Mouse (Mus musculus) CH12F3 (cell line): ENCODE results near the gene Snx11.
"Not testable (repeated sequence)": the region's sequence is repeated elsewhere in the genome, so short reads cannot be mapped to it uniquely, and the experiment has no call there.

Experiments
- in situ Hi-C: fragments of 300-500 bp; cut with MboI; formaldehyde crosslinking; loops from 2 replicates; pipeline ENCODE4 v1.14.3; 2020; ENCODE audit warnings: low sequenced_read_pairs

The Snx11 gene

DNA sequence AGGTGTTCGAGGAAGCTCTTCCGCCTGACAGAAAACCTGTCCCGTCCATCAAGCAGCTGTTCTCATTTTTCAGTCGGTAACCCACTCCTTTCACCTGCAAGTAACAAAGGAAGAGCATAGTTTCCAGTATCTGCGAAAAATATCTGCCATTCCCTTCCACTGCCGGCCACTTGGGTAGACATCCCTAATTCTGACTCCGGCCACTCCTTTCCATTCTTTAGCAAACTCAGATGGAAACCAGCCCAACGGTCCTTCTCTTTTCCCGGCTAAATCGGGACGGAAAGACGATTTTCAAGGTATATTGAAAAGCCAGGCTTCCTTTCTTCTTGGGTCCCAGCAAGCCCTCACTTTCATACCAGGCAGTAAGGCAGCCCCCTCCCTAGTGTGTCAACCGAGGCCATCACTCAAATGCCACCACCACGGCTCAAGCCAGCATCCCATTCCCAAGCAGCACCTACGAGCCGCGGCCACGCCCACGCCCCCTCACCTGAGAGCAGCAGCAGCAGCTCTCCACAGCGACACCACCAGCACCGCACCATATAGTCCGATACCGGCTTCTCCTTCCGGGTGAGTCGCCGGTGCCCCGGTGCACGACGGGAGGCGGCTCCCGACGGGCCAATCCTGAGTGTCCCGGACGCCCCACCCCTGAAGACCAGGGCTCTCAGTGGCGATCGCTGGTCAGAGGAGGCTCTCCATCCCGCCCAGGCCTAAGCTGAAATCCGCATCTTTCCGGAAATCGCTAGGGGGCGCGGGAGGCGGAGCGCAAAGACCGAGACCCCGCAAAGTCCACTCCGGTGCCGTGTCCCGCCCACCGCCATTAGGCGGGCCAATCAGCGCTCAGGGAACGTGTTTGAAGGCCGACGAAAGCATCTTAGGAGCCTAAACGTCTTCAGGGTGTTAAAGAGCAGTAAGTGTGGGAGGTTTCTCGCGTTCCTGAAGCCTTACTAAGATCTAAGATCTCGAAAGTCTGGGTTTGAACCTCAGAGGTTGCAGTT, at the start of gene Snx11:
Snx11 (minus strand) TSS at position 592 of the 995 bp plus-strand sequence.
- in situ Hi-C loops = no loop called here

- in situ Hi-C loops = no loop called here
Observed at GRCm38 (mm10) chr11:96826481-96826880, 49.1 kb upstream of the Snx11 start.

DNA sequence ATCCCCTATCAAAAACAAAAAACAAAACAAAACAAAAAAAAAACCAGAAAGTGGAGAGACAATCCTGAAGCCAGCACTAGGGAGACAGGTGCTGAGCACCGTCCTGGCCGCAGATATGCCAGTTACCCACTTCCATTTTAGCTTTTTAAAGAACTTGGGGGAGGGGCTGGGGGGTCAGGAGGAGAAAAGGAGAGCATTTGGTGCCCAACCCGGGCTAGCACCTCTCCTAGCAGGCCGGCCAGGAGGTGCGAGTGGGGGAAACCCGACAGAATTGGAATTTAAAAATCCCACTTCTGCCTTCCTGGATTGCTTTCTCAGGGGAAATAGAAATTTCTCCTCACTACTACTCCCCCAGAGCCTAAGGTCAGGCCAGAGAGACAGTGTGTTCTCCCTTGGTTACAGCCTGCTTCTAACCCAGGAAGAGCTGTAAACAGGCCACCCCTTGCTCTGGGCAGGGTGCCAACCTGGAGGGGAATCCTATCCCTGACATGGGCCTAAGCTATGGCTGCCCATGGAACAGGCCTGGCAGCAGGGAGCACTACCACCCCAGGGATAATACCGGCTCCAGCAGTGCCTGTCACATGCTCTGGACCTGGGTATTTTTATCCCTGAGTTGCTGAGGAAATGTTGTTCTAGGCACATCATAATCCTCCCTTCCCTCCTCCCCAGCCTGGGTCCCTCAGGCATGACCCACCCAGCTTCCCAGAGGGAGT, 47.6 kb upstream of the Snx11 start:
- in situ Hi-C loops = no loop called here

GRCm38 (mm10) chr11:96823880-96824782, 46.8 kb upstream of the Snx11 start:
- in situ Hi-C loops = no loop called here

GRCm38 (mm10) chr11:96823471-96823837, 46.1 kb upstream of the Snx11 start:
- in situ Hi-C loops = no loop called here

DNA sequence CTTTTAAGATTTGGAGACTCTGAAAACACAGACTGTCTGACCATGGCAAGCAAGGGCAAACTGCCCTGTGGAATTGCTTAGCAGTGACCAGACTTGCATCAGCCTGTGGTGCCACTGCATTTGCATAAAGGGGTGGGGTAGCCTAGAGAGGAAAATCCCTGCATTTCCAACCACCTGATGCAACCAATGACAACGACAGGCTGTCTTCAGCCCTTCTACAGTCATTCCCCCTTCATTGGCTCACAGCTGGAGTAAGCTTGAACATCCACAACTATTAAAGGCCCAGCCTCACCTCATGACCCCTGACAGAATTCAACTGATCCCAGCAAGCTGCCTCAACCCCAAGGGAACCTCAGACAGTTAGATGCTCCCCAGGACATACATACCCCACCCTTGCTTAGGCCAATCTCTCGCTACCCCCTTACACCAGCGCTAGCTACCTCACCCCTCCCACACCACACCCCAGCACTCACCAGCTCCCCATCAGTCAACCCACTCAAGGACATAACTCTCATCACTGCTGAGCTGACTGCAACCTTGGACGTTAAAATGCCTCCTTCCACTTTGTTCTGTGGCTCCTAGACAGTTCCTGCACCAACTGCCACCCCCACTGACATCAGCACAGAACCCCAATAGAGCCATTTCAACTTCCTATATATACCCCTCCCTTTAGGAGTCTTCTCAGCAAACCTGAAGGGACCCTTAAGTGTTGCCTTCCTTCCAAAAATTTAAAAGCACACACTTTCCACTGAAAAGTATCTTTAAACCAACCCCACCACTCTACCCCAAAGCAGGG, 45.5 kb upstream of the Snx11 start:
- in situ Hi-C loops = no loop called here

DNA sequence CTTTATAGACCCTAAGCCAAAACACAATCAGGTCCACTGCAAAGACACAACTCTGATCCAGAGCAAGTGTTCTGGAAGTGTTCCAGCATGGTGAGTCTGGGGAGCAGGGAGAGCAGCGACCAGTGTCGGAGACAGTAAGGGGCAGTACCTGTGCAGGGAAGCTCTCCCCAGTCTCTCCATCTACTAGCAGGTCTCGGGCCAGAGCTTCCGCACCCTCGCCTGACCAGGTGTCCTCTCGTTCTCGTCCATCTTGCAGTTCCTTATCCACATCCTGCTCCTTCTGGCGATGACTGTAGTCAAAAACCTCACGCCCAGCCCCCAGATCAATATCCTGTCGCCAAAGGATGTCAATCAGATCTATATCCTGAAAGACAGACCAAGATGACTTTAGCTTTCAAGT, 44.6 kb upstream of the Snx11 start:
- in situ Hi-C loops = no loop called here

GRCm38 (mm10) chr11:96818128-96818710, 40.9 kb upstream of the Snx11 start:
- in situ Hi-C loops = no loop called here

DNA sequence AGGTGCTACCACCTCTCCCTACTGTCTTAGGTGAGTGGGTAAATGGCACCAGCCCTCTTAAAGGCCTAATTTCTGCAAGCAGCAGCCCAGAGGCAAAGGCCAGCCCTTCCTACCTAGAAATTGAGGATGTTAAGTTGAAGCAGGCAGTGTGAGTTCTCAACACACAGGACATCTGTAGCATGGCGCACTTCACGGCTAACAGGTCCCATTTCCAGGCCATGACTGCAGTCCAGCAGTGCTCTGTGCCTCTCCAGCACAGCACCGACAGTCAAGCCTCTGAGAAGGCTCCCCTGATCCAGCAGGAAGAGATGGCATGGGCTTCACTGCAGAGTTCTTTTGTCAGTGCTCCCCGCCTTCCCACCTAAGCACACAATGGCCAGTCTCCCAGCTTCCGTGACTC, 39.6 kb upstream of the Snx11 start:
- in situ Hi-C loops = no loop called here

DNA sequence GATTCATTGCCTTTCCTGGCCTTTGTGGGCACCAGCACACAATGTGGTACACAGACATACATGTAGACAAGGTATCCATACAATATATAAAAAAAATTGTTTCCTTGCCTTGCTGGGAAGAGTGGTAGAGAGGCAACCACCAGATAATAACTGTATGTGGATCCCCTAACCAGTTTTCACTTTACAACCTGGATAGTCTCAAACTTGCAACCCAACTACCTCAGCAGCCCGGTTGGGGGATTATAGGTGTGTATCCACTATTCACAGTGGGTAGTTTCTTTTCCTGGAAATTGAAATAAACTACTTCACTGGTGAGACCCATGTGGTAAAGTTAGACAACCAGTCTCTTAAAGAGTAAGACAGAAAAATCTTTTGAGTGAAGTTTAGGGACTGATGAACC, 39.1 kb upstream of the Snx11 start:
- in situ Hi-C loops = no loop called here

- in situ Hi-C loops = no loop called here
Observed at GRCm38 (mm10) chr11:96815895-96816294, 38.5 kb upstream of the Snx11 start.

DNA sequence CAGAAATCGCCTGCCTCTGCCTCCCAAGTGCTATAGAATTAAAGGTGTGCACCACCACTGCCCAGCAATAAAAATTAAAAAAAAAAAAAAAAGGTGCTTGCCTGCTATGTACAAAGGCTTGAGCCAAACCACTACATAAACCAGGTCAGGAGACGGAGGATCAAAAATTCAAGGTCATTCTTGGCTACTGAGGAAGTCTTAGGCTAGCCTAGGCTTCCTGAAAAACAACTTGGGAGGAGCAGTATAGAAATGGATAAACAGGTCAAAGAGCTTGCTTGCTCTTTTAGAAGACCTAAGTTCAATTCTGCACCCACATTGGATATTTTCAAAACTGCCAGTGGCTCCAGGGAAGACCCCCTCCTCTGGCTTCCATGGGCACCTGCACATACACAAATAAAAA, 37.1 kb upstream of the Snx11 start:
- in situ Hi-C loops = no loop called here

- in situ Hi-C loops = no loop called here
Observed at GRCm38 (mm10) chr11:96813920-96814319, 36.6 kb upstream of the Snx11 start.

DNA sequence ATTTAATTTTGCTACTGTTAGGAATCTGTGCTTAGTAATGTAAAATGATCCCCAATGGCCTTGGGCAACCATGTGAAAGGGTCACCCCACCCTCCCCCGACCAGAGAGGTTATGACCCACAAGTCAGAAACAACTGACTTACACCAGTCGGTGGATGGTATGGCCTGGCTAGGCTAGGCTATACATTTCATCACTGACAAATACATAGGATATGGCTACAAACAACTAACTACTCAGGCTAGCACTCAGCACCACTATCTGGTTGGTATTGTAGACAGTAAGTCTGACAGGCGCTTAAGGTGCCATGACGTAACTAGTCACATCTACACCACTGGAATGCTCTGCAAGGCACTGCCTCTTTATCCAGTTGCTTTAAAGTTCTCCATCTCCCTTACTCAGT, 36.1 kb upstream of the Snx11 start:
- in situ Hi-C loops = no loop called here

DNA sequence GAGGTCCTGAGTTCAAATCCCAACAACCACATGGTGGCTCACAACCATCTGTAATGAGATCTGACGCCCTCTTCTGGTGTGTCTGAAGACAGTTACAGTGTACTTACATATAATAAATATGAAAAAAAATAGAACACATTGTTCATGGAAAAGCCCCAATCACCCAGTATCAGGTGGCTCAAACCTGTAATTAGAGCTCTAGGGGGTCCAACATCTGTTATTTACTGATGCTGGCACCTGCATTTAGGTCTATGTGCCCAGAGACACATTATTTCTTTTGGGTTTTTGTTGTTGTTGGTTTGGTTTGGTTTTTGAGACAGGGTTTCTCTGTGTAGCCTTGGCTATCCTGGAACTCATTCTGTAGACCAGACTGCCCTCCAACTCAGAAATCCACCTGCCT, 33.8 kb upstream of the Snx11 start:
- in situ Hi-C loops = not testable (repeated sequence)

DNA sequence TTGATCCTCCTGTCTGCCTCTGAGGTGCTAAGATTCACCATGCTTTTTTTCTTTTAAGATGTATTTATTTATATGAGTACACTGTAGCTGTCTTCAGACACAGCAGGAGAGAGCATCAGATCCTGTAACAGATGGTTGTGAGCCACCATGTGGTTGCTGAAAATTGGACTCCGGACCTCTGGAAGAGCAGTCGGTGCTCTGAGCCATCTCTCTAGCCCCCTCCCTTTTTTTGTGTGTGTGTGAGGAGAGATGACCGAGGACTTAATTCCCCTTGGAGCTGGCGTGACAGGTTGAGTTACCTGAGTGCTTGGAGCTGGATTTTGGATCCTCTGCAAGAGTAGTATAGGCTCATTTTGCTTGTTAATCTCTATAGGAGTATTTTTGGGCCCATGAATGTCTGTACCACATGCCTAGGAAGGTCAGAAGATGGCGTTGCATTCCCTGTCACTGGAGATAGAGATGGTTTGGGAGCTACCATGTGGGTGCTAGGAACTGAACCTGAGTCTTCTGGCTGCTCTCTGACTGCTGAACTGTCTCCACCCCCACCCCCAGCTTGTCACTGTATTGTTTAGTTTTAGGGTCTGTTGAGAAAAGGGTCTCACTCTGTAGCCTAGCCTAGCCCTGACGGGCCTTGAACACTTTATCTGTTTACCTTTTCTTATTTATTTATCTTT, 32.3 kb upstream of the Snx11 start:
- in situ Hi-C loops = no loop called here

DNA sequence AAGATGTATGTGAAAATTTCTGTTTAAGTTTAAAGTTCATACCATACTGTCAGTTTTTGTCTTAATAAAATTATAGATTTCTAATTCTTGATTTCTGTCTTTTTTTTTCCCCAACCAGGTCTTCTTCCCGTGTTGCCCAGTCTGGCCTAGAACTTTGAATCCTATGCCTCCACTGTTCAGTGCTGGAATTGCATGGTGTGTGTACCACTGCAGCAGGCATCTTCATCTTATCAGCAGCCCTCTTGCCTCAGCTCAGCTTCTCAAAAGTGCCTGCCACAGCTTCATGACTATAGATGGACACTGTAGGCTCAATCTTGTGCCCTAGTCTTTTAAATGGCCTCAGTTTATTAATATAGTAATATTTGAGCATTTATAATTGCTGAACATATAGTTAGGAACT, 30.7 kb upstream of the Snx11 start:
- in situ Hi-C loops = no loop called here

DNA sequence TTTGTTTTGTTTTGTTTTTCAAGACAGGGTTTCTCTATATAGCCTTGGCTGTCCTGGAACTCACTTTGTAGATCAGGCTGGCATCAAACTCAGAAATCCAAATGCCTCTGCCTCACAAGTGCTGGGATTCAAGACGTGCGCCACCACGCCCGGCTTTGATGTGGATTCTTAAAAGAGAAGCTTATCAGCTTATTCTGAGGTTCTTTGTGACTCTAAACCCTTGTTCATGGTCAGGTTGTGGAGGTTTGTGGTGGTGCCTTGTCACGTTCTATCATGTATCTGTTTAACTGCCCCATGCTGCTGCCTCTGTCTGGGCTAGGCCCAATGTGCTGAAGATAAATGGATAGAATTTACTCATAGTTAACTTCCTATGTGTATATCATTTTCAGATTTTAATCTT, 28.2 kb upstream of the Snx11 start:
- in situ Hi-C loops = no loop called here

DNA sequence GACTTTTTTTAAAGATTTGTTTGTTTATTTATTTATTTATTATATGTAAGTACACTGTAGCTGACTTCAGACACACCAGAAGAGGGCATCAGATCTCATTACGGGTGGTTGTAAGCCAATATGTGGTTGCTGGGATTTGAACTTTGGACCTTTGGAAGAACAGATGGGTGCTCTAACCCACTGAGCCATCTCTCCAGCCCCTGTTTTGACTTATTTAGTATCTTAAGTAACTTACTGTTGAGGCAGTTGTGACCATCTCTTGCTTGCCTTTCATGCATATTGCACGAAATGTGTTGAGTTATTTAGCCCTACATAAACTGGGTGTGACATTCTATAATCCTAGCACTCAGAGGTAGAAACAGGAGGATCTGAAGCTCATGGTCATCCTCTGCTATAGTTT, 22.2 kb upstream of the Snx11 start:
- in situ Hi-C loops = loop anchor here (10.0 kb wide), 1 partner anchor 55 kb away; no protein-coding TSS in a partner anchor
